Mouse (Mus musculus) urinary bladder, postnatal 10 days (tissue): Measurements from ENCODE around the gene Arhgap27.
"Not testable (repeated sequence)": the region's sequence is repeated elsewhere in the genome, so short reads cannot be mapped to it uniquely, and the experiment has no call there.

ENCODE experiments used
- DNase-seq: peaks from one replicate; pipeline ENCODE4 v3.0.0; 2022; ENCODE audit warnings: low spot score

Gene Arhgap27

DNA sequence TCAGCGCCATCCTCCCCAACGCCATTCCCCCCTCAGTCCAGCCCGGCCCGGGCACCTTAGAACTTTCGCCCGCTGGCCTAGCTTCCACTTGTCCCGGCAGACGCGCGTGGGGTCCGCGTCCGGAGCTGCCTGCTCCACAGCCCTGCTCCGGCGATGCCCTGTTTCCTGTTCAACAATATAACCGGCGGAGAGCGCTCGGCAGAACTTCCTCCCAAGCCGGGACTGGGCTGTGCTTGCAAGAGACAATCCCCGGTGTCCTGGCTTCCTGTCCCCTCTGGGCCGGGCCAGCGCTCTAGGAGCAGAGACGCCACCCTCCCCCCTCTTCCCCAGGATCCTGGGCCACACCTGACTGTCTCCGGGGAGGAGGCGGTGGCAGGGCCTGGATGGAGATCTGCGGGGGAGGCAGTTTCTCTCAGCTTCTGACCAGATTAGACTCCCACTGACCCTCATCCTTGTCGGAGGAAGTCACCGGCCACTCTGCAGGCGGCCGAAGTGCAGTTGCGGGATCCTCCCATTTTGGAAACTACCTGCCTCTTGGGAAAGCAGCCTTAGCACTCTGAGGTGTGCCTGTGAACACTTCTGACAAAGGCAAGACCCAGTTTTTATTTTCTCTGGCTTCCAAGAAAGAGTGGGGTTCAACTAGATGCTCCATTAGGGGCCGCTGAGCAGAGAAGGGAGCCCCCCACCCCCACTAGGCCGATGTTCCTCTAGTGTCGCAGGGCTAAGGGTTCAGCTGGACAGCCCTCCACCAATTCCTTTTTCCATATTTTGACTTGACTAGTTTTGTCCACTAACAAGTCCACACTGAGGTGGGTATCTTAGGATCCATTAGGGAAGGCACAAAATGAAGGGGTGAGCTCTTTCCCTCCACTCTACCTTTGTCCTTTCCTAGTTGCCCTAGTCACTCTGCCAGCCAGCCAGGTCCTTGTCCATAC lies at the start of gene Arhgap27:
Gene Arhgap27, minus strand, starts transcription at position 479 of the 935 bp plus-strand sequence.
- no peak for DNase-seq

DNA sequence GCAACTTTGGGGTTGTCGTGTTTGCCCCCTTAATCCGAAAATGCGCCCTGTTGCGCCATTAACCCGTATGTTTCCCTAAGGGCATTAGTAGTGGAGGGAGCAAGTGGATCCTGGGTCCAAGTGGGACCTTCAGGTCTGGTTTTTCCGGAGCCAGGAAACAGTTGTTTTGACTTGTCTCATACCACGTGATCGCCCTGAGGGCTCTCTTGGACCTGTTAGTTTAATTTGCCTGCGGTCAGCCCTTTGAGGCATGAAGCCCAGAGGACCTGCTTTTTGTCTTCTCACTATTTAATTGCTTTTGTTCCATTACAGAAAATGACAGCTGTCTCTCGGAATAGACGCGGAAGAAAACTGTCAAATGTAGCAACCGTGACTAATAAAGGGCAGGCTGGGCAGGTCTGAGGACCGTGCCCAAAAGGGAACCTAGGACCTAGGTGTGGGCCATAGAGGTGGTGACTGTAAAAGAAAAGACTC lies 49.5 kb upstream of the Arhgap27 start:
- no peak for DNase-seq

DNA sequence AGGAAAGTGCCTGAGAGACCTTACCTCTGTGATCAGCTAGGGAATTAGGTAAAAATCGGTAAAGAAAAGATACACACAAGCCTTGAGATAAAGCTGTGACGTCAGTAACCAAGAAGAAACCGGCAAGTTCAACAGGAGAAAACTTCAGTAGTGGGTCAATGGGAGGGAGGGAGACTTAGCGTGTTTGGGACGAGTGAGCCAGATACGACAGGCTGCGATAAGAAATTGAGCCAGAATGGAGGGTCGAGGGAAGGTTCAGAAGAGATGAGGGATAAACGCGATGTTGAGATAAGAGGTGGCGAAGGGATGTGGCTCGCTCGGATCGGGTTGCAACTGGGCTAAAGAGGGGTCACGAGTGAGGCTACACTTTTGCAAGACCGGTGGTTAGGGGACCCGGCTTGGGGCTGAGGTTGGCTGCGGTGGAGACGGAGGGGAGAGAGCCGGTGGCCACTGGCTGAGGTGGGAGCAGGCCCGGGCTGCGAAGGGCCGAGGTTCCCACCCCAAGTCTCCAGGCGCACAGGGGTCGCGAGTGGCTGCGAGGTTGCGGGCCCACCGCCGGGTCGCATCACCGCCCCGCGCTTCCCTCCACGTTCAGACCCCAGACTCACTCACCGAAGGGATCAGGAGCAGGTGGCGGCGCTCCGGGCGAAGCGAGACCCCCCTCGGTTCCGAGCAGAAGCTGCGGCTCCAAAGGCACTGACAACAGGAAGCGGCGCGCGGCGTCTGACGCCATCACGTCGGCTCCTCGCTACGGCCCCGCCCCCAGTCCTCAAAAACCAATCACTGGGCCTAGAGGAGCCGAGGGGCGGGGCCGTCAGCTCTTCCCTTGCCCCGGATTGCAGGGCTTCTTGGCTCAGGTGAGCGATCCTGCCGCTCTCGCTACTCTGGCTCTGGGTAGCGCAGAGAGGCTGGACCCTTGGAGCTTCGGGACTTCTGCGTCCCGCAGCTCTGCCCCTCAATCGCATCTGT lies 48.8 kb upstream of the Arhgap27 start, which contains the start of gene Plekhm1:
Gene Plekhm1, minus strand, starts transcription at position 707 of the 969 bp plus-strand sequence.
- DNase-seq = peak; percentile 84

DNA sequence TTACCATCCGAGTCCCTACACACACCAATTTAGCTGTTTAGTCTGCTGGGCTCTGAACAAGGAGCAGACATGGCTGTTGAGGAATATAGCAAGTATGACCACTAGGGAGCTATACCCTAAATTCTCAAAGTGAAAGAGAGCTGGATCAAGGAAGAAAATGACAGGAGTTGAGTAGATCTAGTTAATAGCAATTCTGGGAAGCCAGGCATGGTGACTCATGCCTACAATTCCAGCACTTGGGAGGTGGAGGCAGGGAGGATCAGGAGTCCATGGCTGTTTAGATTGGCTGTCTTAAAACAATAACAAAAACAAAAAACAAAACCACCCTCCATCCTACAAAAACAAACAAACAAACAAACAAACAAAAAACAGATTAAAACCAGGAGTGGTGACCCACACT lies 47.8 kb upstream of the Arhgap27 start:
- DNase-seq = no peak

DNA sequence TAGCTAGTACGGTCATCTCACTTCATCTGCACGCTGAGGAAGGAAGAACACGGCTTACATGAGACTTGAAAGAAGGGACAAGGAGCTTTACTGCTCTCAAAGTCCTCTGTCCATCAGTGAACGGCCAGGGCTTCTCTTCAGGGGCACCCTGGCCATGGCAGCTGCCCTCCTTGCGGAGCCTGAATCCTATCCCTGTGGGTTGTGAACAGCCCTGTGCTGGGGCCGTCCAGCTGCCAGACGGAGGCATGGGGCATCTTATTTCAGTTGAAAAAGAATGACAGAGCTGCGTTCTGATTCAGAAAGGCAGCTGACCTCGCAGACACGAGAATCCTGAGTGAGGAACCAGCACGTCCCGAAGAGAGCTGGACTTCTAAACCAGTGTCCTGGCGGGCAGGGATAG lies 45.4 kb upstream of the Arhgap27 start:
- DNase-seq = no peak

DNA sequence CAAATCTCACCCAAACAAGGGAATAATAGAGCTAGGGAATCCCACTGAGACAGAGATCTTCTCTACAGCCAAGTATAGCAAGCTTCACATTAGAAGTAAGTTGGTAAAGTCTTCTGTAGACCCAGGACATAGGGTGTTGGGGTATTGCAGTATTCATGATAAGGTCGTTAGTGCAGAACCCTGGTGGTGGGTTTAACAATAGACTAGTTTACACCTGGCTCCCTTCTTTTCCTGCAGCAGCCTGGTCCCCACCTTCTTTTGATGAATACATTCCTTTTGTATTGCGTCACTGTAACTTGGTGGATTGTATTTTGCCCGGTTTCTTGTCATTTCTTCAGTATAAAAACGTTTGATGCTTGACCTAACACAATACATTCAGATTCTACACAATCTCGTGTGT lies 43.6 kb upstream of the Arhgap27 start:
- DNase-seq = not testable (repeated sequence)

DNA sequence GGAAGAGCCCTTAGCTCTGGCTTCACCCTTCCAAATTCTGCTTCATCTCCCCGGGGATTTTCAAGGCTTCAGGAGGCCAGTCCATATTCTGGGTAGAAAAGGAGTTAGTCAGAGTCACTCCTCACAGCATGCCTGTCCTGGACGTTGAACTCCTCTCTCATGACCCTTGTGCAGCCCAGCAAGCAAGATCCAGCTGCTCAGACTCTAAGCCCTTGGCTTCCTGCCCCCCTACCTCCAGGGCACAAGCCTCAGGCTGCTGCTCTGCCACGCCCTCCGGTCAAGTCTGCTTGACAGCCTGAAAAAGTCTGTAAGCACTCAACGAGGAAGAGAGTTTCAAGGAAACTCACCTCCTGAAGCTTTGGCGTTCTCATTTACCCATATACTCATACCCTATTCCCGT lies 43.1 kb upstream of the Arhgap27 start:
- no peak for DNase-seq

DNA sequence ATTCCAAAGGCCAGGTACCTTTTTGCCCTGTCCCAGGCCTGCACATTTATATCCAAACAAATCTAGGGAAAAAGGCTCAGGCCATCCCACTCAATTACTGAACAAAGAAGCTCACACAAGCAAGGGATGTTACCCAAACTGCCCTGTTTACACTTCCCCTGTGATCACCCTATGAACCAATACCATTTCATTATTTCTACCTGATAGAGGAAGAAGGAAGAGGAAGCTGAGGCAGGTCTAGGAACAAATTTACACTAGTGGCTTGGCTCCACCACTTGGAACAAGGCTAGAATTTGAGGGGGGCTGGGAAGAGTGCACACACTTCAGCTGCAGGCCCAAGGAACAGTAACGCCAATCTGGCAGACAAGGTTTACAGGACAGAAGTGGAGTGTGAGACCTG lies 42.3 kb upstream of the Arhgap27 start:
- no peak for DNase-seq

DNA sequence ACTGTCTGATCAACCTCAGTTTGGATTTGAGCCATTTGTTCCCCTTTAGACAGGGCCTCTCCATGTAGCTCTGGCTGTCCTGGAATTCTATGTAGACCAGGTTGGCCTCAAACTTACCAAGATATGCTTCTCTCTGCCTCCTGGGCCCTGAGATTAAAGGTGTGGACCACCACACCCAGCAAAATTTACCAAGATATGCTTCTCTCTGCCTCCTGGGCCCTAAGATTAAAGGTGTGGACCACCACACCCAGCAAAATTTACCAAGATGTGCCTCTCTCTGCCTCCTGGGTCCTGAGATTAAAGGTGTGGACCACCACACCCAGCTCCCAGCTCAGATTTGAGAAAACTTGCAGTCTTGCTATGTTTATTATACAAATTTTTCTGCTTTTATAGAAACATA lies 41.1 kb upstream of the Arhgap27 start:
- no peak for DNase-seq

DNA sequence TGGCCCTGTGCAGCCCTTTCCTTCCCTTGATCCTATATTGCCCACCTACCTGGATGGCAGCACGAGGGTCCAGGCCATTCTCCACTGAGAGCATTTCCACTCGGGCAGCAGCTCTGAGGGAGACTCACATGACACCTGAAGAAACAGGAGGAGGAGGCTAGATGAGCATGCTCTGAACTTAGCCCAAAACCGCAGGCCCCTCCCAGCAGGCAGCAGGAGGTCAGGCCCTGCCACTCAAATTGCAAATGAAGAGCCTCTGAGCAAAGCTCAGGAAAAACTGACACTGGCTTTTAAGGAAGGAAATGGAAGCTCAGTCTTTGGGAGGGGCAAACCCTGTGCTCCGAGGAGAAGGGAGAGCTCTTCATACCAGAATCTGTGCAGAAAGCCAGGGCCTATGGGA lies 40.3 kb upstream of the Arhgap27 start:
- DNase-seq = no peak

DNA sequence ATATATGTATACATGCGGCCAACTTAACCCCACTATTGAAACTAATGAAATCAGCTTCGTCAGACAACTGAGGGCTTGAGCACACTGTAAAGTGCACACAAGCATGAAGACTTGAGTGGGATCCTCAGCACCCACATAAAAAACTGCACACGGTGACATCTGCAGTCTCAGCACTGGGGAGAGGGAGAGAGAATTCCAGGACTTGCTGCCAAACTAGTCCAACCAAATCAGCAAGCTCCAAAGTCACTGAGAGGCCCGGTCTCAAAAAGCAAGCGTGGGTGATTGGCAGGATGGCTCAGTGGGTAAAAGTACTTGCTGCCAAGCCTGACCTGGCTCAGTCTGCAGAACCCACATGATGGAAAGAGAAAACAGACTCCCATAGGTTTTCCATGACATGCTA lies 39.2 kb upstream of the Arhgap27 start:
- no peak for DNase-seq

DNA sequence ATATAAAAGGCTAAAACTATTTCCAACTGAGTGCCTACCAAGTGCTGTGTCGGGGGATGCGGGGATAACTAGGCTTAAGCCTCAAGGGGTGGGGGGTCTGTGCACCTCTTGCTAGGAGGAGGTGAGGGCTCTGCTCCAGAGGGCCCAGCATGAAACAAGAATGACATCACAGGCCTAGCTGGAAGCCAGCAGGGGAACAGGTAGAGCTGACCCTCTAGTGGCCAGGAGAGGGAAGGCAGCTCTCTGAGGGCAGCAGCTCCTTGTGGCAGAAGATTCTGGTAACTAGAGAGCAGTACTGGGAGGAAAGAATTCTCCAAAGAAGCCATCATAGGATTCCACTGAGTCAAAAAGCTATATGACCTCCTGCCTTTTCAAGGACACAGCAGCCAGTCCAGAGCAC lies 38.7 kb upstream of the Arhgap27 start:
- no peak for DNase-seq

DNA sequence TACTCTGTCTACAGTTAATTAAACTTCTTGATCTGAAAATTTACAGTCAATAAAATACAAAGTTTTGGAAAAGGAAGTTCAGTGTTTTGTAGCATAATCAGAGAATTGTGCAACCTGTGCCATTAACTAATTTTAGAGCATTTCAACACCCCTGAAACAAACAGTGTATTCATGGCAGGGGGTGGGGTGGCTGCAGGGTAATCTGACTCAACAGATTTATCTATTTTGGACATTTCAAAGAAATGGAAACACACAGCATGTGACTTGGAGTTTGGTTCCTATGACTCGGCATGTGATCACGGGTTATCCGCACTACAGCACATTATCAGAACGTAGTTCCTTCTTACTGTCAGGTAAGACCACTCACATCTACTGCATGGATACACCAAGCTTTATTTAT lies 36.5 kb upstream of the Arhgap27 start:
- DNase-seq = no peak

DNA sequence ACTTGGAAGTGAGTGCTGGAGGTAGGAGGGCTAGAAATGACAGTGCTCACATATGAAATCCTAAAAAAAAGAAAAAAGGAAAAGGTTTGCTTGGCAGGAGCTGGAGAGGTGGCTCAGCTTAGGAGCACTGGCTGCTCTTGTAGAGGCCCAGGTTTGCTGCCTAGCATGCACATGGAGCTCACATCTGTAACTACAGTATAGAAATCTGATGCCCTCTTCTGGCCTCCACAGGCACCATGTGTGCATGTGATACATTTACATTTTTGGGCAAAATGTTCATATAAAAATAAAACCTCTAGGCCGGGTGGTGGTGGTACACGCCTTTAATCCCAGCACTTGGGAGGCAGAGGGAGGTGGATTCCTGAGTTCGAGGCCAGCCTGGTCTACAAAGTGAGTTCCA lies 35.6 kb upstream of the Arhgap27 start:
- no peak for DNase-seq

DNA sequence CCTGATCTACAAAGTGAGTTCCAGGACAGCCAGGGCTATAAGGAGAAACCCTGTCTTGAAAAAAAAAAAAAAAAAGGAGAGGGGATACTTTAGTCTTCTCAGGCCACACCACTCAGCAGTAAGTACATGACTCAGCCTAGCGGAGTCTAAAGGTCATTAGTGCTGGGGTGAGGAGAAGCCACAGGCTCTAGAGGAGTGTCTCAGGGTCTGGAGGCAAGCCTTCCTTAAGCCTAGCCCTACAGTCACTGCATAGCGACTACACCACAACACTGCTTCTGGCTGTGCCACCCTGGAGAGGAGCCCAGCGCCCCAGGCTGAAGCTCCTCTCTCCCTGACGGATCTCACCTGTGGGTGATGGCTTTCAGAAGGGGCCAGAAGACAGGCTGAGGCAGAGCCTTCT lies 33.2 kb upstream of the Arhgap27 start:
- no peak for DNase-seq

DNA sequence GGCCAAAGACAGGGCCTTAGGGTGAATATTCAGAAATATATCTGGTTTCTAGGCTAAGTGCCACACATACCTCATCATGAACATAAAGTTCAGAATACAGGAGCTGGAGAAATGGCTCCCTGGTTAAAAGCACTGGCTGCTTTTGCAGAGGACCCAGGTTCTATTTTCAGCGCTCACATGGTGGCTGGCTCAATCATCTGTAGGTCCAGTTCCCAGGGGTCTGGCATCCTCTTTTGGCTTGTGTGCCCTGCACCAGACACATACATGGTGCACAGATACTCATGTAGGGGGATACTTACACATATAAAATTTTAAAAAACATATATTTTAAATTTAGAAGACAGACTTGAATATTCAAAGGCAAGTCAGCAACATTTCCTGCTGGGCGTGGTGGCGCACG lies 32.7 kb upstream of the Arhgap27 start:
- DNase-seq = no peak

DNA sequence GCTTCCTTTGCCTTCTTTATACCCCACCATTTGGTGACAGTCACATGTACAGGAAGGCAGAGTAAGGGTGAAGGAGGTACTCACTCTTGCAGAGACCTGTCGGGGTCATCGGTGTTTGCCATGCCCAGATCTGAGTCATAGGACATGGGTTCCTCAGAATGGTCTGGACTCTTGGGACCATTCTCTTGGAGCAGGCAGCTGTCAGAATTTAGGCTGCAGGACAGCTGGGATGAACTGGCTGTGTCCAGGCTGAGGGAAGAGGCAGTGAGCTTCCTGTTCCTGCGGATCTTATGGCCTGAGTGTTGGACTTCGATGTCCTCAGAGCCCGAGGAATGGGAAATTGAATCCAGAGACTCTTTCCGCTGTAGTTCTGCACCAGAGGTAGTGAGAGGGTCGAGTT lies 31.1 kb upstream of the Arhgap27 start:
- DNase-seq = no peak

DNA sequence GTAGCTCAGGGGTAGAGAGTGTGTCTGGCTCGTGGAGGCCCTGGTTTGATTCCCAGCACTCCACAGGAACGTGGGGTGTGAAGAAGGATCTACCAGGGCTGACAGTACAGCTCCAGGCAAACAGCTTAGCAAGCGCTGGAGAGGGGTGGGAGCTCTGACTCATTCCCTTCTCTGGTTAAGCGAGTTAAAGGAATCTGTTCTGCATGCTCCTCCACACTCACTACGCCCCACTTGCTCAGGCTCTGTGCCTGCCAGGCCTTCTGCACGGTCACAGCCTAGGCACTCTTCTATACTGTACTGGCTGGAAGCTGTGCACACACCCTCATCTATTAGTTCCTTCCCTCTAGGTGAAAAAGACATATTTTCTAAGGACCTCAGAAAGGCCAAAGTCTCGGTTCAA lies 30.5 kb upstream of the Arhgap27 start:
- DNase-seq = no peak

DNA sequence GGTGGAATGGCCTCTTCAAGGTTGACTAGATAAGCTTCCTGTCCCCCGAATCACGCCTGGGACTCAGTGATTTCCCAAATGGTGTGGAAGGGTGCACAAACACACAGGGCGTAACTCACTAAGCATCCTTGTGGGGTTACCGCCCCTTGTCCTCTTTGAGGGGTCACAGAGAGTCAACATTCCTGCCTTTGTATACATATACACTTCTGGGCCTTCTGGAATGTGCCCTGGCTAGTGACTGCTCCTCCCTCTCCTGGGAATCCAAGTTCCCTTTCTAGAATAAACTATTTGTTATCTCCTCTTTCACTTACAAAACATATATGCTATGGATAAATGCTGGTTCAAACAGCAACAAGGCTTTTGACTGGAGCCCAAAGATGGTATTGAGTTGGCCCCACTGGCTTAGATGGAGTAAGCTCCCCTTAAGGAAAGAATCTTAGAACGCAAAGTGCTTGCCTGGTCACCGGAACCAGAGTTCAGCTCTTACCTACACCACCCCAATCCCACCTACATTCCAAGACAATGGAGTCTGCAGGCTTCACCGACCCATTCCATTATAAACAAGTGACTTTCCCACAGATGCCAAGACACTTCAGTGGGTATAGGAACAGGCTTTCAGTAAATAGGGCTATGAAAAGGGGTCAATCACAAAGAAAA lies 24.5 kb upstream of the Arhgap27 start:
- DNase-seq = no peak

DNA sequence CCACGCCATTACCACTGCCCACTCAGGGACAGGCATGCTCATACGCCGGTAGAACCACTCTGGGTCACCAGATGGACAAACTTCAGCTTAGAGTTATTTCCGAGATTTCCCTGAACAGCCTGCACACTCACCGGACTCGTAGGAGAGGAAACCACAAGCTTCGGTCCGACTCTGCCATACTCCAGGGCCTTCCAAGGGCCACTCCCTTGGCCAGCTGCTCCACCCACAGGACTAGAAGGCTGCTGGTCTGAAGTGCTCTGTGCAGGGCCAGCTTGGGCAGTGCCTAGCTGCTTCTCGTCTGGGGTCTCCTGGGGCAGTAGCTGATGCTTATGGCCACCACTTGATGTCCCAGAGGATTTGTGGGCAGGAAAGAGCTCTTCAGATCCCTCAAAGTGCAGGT lies 23.3 kb upstream of the Arhgap27 start:
- no peak for DNase-seq

DNA sequence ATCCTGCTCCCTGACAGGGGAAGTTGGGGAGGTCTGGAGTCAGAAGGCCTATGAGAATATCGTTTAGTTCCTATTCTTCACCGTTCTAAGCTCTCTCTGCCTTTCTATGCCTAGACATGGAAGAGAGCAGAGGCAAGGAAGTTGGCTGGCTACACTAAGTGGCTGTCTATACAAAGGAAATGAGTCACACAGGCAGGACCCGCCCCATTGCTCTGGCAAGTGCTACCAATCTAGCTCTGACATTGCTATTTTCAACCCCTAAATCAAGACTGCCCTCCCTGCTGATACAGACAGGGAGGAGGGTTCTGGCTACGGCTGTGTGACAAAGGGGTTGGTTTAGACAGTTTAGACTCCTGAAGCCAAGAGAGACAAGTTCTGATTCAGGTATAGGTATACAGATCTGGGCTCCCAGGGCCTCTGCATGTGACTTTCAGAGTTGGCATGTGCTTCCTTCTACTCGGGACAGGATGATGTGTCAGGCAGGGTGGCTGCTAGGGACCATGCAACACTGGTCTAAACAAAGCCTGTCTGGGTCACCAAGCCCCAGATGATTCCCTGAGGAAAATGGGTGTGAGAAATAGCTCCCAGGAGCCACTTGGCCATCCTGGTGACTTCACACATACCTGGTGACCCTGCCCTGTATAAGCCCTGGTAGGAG lies 18.6 kb upstream of the Arhgap27 start:
- no peak for DNase-seq

DNA sequence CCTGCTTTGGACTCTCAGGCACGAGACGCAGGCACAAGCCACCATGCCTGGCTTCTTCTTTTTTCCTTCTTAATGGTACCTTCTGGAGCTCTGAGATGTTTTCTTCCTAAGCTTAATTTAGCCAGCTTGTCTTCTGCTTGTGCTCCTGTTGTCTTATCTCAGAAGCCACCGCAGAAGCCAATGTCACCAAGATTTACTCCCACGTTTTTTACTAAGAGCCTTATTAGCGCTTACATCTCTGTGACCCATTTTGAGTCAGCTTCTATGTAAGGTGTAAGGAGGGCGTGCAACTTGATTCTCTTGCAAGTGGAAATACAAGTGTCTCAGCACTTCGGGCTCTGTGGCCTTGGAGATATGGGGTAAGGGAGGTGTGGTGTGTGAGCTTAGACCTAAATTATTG lies 18.0 kb upstream of the Arhgap27 start:
- DNase-seq = no peak
